Mouse (Mus musculus): ENCODE measurements around the gene Trpm2. TPM values are rescaled to one million over a fixed set of nuclear protein-coding genes. Genes with fewer than 3 reads are reported as not detected.

Trpm2 gene
- polyA plus RNA-seq, 1 experiment: 2.1 TPM

Other genes with a start within 250 kb of the Trpm2 start
- gene Krtap12-1, start 250.0 kb downstream of the Trpm2 start, polyA plus RNA-seq (2012; rRNA removed): not detected in 2 replicates
- gene Gm10100, start 244.1 kb downstream of the Trpm2 start, polyA plus RNA-seq (2012; rRNA removed): not detected in 2 replicates
- not detected in 2 replicates for gene Gm18596, start 227.9 kb downstream of the Trpm2 start, polyA plus RNA-seq (2012; rRNA removed)
- not detected in 2 replicates for gene Gm9736, start 219.2 kb downstream of the Trpm2 start, polyA plus RNA-seq (2012; rRNA removed)
- gene Gm3233, start 210.9 kb downstream of the Trpm2 start, polyA plus RNA-seq (2012; rRNA removed): not detected in 2 replicates
- gene Gm3238, start 199.2 kb downstream of the Trpm2 start, polyA plus RNA-seq (2012; rRNA removed): not detected in 2 replicates
- gene Gm7138, start 193.6 kb downstream of the Trpm2 start, polyA plus RNA-seq (2012; rRNA removed): not detected in 2 replicates
- gene Gm3250, start 188.0 kb downstream of the Trpm2 start, polyA plus RNA-seq (2012; rRNA removed): not detected in 2 replicates
- not detected in 2 replicates for gene Gm7137, start 182.4 kb downstream of the Trpm2 start, polyA plus RNA-seq (2012; rRNA removed)
- gene Gm9639, start 175.5 kb downstream of the Trpm2 start, polyA plus RNA-seq (2012; rRNA removed): not detected in 2 replicates
- gene Gm19668, start 171.4 kb downstream of the Trpm2 start, polyA plus RNA-seq (2012; rRNA removed): not detected in 2 replicates
- not detected in 2 replicates for gene Gm9507, start 158.7 kb downstream of the Trpm2 start, polyA plus RNA-seq (2012; rRNA removed)
- gene Gm2696, start 155.9 kb downstream of the Trpm2 start, polyA plus RNA-seq (2012; rRNA removed): not detected in 2 replicates
- gene Krtap10-4, start 143.5 kb downstream of the Trpm2 start, polyA plus RNA-seq (2012; rRNA removed): not detected in 2 replicates
- 0.11 TPM in 1 of 2 replicates, not detected in the other for gene Krtap10-10, start 134.6 kb downstream of the Trpm2 start, polyA plus RNA-seq (2012; rRNA removed)
- gene Gm36176, start 123.8 kb downstream of the Trpm2 start, polyA plus RNA-seq (2012; rRNA removed): not detected in 2 replicates
- not detected in 2 replicates for gene Gm10318, start 117.7 kb downstream of the Trpm2 start, polyA plus RNA-seq (2012; rRNA removed)
- not detected in 2 replicates for gene Gm3285, start 108.6 kb downstream of the Trpm2 start, polyA plus RNA-seq (2012; rRNA removed)
- gene Lrrc3, start 68.0 kb downstream of the Trpm2 start, polyA plus RNA-seq (2012; rRNA removed): 6.6 and 7.8 TPM in 2 replicates
- 54.7 and 66.3 TPM in 2 replicates for gene 1810043G02Rik, start 8.0 kb upstream of the Trpm2 start, polyA plus RNA-seq (2012; rRNA removed)
- gene Pfkl, start 39.5 kb upstream of the Trpm2 start, polyA plus RNA-seq (2012; rRNA removed): 115 and 175 TPM in 2 replicates
- 1.2 and 6.6 TPM in 2 replicates for gene Dnmt3l, start 71.4 kb upstream of the Trpm2 start, polyA plus RNA-seq (2012; rRNA removed)
- 0.99 and 1.00 TPM in 2 replicates for gene Aire, start 73.0 kb upstream of the Trpm2 start, polyA plus RNA-seq (2012; rRNA removed)
- gene Icosl, start 98.7 kb upstream of the Trpm2 start, polyA plus RNA-seq (2012; rRNA removed): 25.3 and 31.3 TPM in 2 replicates
- gene D10Jhu81e, start 199.2 kb upstream of the Trpm2 start, polyA plus RNA-seq (2012; rRNA removed): 111 and 126 TPM in 2 replicates
- gene Pwp2, start 214.6 kb upstream of the Trpm2 start, polyA plus RNA-seq (2012; rRNA removed): 7.9 and 9.8 TPM in 2 replicates

Data from gonadal fat pad, adult 2 months (tissue).